Mouse (Mus musculus) hindbrain, embryonic 15.5 days (tissue): ENCODE measurements around the gene Cx3cr1. TPM values are rescaled to one million over a fixed set of nuclear protein-coding genes. Genes with fewer than 3 reads are reported as not detected.

ENCODE experiments used
- ATAC-seq: fragments of 200-750 bp; cut with Nextera tagmentation; 2 replicates; pipeline ENCODE4 v1.8.0; 2017; ENCODE audit warnings: low read depth, moderate number of reproducible peaks, moderate TSS enrichment; ENCODE audit not compliant: low FRiP score
- H3K27ac ChIP-seq: fragments of 300-500 bp; sonication (generic); replicated peaks from 2 replicates; pipeline ENCODE4 v1.5.1; 2015; ENCODE audit warnings: mild to moderate bottlenecking, inconsistent platforms
- H3K27me3 ChIP-seq: fragments of 300-500 bp; sonication (generic); 2 replicates; pipeline ENCODE4 v1.6.1; 2015; ENCODE audit warnings: control low read depth, inconsistent platforms
- H3K36me3 ChIP-seq: fragments of 300-500 bp; sonication (generic); 2 replicates; pipeline ENCODE4 v1.6.1; 2015; ENCODE audit warnings: control low read depth, inconsistent platforms
- H3K4me1 ChIP-seq: fragments of 300-500 bp; sonication (generic); replicated peaks from 2 replicates; pipeline ENCODE4 v1.6.1; 2015; ENCODE audit warnings: control low read depth, inconsistent platforms
- H3K4me2 ChIP-seq: fragments of 300-500 bp; sonication (generic); 2 replicates; pipeline ENCODE4 v1.6.1; 2015; ENCODE audit warnings: moderate library complexity, mild to moderate bottlenecking, inconsistent platforms
- H3K4me3 ChIP-seq: fragments of 300-500 bp; sonication (generic); 2 replicates; pipeline ENCODE4 v1.5.1; 2015; ENCODE audit warnings: mild to moderate bottlenecking, inconsistent platforms
- H3K9ac ChIP-seq: fragments of 300-500 bp; sonication (generic); 2 replicates; pipeline ENCODE4 v1.6.1; 2015; ENCODE audit warnings: inconsistent platforms
- H3K9me3 ChIP-seq: fragments of 300-500 bp; sonication (generic); 2 replicates; pipeline ENCODE4 v1.6.1; 2016; ENCODE audit warnings: control low read depth, inconsistent platforms
- WGBS: fragments of 180-500 bp; shearing (Covaris S2); methylation state at CpG from one replicate; pipeline ENCODE4 v1.1.7; 2015; 5-methylcytosine and 5-hydroxymethylcytosine counted together
- polyA plus RNA-seq: library from polyadenylated mRNA; unstranded; fragments of >200 nt; fragmentation: Nextera tagmentation; extraction: Ambion mirVana; gene quantifications from 2 replicates; pipeline ENCODE4 v1.2.1, GENCODE M21; 2015

The Cx3cr1 gene
- polyA plus RNA-seq, 1 experiment from 2014 or later = 9.9 TPM

GRCm38 (mm10) chr9:120002893-120003292 is 66.8 kb downstream of the Cx3cr1 start:
- no peaks in the 10 kb centered on the region for H3K36me3 ChIP-seq
- H3K9ac ChIP-seq = no peak overlapping the region
- H3K4me1 ChIP-seq = peaks cover 8% of the 10 kb centered on the region
- no peak overlapping the region for H3K27ac ChIP-seq
- WGBS = 81% methylated on average over 5 of the region's 5 CpGs
- H3K9me3 ChIP-seq = no peaks in the 10 kb centered on the region
- H3K4me3 ChIP-seq = no peak overlapping the region
- H3K27me3 ChIP-seq = no peaks in the 10 kb centered on the region
- H3K4me2 ChIP-seq = no peak overlapping the region
- no peak for ATAC-seq

GRCm38 (mm10) chr9:120001945-120002725 is 67.5 kb downstream of the Cx3cr1 start:
- H3K36me3 ChIP-seq = no peaks in the 10 kb centered on the region
- no peaks in the 10 kb centered on the region for H3K27me3 ChIP-seq
- H3K27ac ChIP-seq = 0 out of 2 replicates have a peak overlapping the region, but pooled peaks have one; percentile 30
- H3K4me3 ChIP-seq = peak overlapping the region; percentile 35
- H3K4me2 ChIP-seq = peak overlapping the region; percentile 61
- H3K4me1 ChIP-seq = peaks cover 8% of the 10 kb centered on the region
- no peak; the same call in 1 of the 2 replicates for ATAC-seq
- H3K9ac ChIP-seq = peak overlapping the region; percentile 27; the same call in 1 of the 2 replicates
- no peaks in the 10 kb centered on the region for H3K9me3 ChIP-seq
- WGBS = 10% methylated on average over 31 of the region's 31 CpGs

- 85% methylated on average over 5 of the region's 5 CpGs for WGBS
- H3K36me3 ChIP-seq = no peaks in the 10 kb centered on the region
- no peaks in the 10 kb centered on the region for H3K9me3 ChIP-seq
- H3K27me3 ChIP-seq = no peaks in the 10 kb centered on the region
- H3K4me2 ChIP-seq = no peak overlapping the region
- no peak for ATAC-seq
- H3K27ac ChIP-seq = no peak overlapping the region
- no peak overlapping the region for H3K4me3 ChIP-seq
- H3K9ac ChIP-seq = no peak overlapping the region
- H3K4me1 ChIP-seq = peaks cover 8% of the 10 kb centered on the region
Measured at GRCm38 (mm10) chr9:120000761-120001160, 68.9 kb downstream of the Cx3cr1 start.

GRCm38 (mm10) chr9:119999636-120000035 is 70.0 kb downstream of the Cx3cr1 start:
- Histone ChIP-seq H3K4me1 (peaks cover 8% of the 10 kb centered on the region), H3K9ac (no peak overlapping the region), H3K36me3 (no peaks in the 10 kb centered on the region), H3K27ac (no peak overlapping the region), H3K9me3 (no peaks in the 10 kb centered on the region), H3K27me3 (no peaks in the 10 kb centered on the region), H3K4me2 (no peak overlapping the region), H3K4me3 (no peak overlapping the region)
- 71% methylated on average over 6 of the region's 6 CpGs for WGBS
- ATAC-seq = no peak

- Histone ChIP-seq H3K27me3 (no peaks in the 10 kb centered on the region), H3K9me3 (no peaks in the 10 kb centered on the region), H3K36me3 (no peaks in the 10 kb centered on the region), H3K4me1 (peaks cover 8% of the 10 kb centered on the region), H3K9ac (no peak overlapping the region), H3K4me3 (no peak overlapping the region), H3K27ac (no peak overlapping the region), H3K4me2 (no peak overlapping the region)
- WGBS = 75% methylated on average over 1 of the region's 1 CpGs
- ATAC-seq = no peak
Measured at GRCm38 (mm10) chr9:119998776-119999175, 70.9 kb downstream of the Cx3cr1 start.

- Histone ChIP-seq H3K27ac (no peak overlapping the region), H3K27me3 (0 out of 2 replicates have a peak, but pooled peaks cover 2% of the 10 kb centered on the region), H3K36me3 (no peaks in the 10 kb centered on the region), H3K4me2 (no peak overlapping the region), H3K9me3 (no peaks in the 10 kb centered on the region), H3K4me3 (no peak overlapping the region), H3K4me1 (no peaks in the 10 kb centered on the region), H3K9ac (no peak overlapping the region)
- 86% methylated on average over 4 of the region's 4 CpGs for WGBS
- ATAC-seq = no peak
Measured at GRCm38 (mm10) chr9:119996080-119996479, 73.6 kb downstream of the Cx3cr1 start.

GRCm38 (mm10) chr9:119994207-119994606 is 75.5 kb downstream of the Cx3cr1 start:
- no peak for ATAC-seq
- Histone ChIP-seq H3K9ac (no peak overlapping the region), H3K9me3 (no peaks in the 10 kb centered on the region), H3K36me3 (no peaks in the 10 kb centered on the region), H3K4me2 (no peak overlapping the region), H3K27me3 (0 out of 2 replicates have a peak, but pooled peaks cover 2% of the 10 kb centered on the region), H3K4me3 (no peak overlapping the region), H3K27ac (no peak overlapping the region), H3K4me1 (no peaks in the 10 kb centered on the region)
- 79% methylated on average over 7 of the region's 7 CpGs for WGBS

GRCm38 (mm10) chr9:119993092-119993844 is 76.4 kb downstream of the Cx3cr1 start:
- H3K4me3 ChIP-seq = no peak overlapping the region
- no peak overlapping the region for H3K4me2 ChIP-seq
- no peaks in the 10 kb centered on the region for H3K9me3 ChIP-seq
- H3K27ac ChIP-seq = no peak overlapping the region
- ATAC-seq = no peak
- WGBS = 78% methylated on average over 10 of the region's 10 CpGs
- H3K36me3 ChIP-seq = no peaks in the 10 kb centered on the region
- H3K27me3 ChIP-seq = 0 out of 2 replicates have a peak, but pooled peaks cover 2% of the 10 kb centered on the region
- H3K4me1 ChIP-seq = no peaks in the 10 kb centered on the region
- no peak overlapping the region for H3K9ac ChIP-seq

GRCm38 (mm10) chr9:119991310-119991709 is 78.4 kb downstream of the Cx3cr1 start:
- no peaks in the 10 kb centered on the region for H3K4me1 ChIP-seq
- no peak overlapping the region for H3K27ac ChIP-seq
- H3K4me3 ChIP-seq = no peak overlapping the region
- H3K4me2 ChIP-seq = no peak overlapping the region
- no peak for ATAC-seq
- no peak overlapping the region for H3K9ac ChIP-seq
- H3K9me3 ChIP-seq = no peaks in the 10 kb centered on the region
- WGBS = 24% methylated on average over 5 of the region's 5 CpGs
- H3K27me3 ChIP-seq = 0 out of 2 replicates have a peak, but pooled peaks cover 2% of the 10 kb centered on the region
- H3K36me3 ChIP-seq = no peaks in the 10 kb centered on the region

GRCm38 (mm10) chr9:119988304-119988703 is 81.4 kb downstream of the Cx3cr1 start:
- Histone ChIP-seq H3K9me3 (no peaks in the 10 kb centered on the region), H3K9ac (no peak overlapping the region), H3K27ac (no peak overlapping the region), H3K36me3 (no peaks in the 10 kb centered on the region), H3K27me3 (0 out of 2 replicates have a peak, but pooled peaks cover 9% of the 10 kb centered on the region), H3K4me1 (peaks cover 7% of the 10 kb centered on the region), H3K4me2 (no peak overlapping the region), H3K4me3 (no peak overlapping the region)
- 59% methylated on average over 7 of the region's 7 CpGs for WGBS
- no peak for ATAC-seq

- no peaks in the 10 kb centered on the region for H3K36me3 ChIP-seq
- H3K4me1 ChIP-seq = peaks cover 30% of the 10 kb centered on the region
- H3K27ac ChIP-seq = no peak overlapping the region
- no peak overlapping the region for H3K4me2 ChIP-seq
- H3K4me3 ChIP-seq = no peak overlapping the region
- WGBS = 75% methylated on average over 10 of the region's 10 CpGs
- no peak for ATAC-seq
- H3K9me3 ChIP-seq = no peaks in the 10 kb centered on the region
- H3K9ac ChIP-seq = no peak overlapping the region
- peaks cover 12% of the 10 kb centered on the region; the same call in 1 of the 2 replicates for H3K27me3 ChIP-seq
Measured at GRCm38 (mm10) chr9:119985881-119986574, 83.7 kb downstream of the Cx3cr1 start.
